Mouse (Mus musculus) ovary, postnatal 36 days (tissue): ENCODE measurements at regions not wholly inside any gene's neighbourhood (a gene's known extent, or its start where the extent isn't known, plus 50 kb on each side); places are given as distances from the start of the nearest gene placed in this dataset.

Experiments used
- DNase-seq: peaks from one replicate; pipeline ENCODE4 v3.0.0; 2022; ENCODE audit warnings: low spot score, mixed read lengths

GRCm38 (mm10) chr10:117896911-117897643 lies 51.2 kb upstream of the Rap1b start:
- DNase-seq = no peak

DNA sequence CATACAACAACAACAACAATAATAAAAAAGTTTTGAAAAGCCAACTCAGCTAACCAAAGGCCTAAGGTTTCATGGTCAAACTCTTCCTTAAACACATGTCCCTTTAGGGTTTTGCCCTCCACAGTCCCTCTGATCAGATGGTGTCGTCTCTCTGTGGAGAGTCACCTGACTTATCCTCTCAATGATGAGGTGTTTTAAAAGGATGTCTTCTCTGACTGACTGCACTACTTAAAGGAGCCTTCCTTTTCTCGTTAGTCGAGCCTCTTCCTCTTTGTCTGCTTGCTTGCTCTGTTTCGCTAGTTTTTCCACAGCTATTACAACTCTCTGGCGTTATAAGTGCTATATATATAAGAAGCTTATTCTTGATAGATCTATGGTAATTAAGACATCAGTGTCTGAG lies 51.9 kb upstream of the Rap1b start:
- no peak for DNase-seq

GRCm38 (mm10) chr10:117898391-117898790 lies 52.6 kb upstream of the Rap1b start:
- no peak for DNase-seq

GRCm38 (mm10) chr10:117899410-117899935 lies 53.6 kb upstream of the Rap1b start:
- no peak for DNase-seq

DNA sequence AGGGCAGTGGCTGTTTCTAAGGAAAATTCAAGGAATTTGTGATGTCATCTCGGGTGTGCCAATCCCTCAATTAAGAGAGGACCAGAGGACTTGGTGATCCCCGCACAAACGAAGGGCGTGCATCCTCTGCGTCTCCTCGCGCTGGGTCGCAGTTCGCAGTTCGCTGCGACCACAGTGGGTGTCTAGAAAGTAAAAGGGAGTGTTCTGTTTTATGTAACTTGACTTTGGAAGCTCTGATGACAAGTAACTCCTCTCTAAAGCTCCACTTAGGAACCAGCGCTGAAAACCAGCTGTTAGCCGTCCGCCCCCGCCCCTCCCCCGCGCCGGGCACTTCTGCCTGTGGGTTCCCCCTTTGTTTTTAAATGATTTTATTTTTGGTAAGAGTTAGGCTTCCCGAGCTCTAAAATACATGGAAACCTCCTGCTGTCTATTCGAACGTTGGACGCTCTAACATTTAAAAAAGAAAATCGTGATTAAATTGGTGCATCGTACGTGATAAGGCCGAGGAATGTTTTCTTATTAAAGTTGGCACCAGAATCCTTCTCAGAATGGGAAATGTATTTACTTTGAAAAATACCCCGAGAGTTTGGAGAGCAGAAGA lies 59.9 kb upstream of the Rap1b start:
- peak; percentile 58 for DNase-seq

DNA sequence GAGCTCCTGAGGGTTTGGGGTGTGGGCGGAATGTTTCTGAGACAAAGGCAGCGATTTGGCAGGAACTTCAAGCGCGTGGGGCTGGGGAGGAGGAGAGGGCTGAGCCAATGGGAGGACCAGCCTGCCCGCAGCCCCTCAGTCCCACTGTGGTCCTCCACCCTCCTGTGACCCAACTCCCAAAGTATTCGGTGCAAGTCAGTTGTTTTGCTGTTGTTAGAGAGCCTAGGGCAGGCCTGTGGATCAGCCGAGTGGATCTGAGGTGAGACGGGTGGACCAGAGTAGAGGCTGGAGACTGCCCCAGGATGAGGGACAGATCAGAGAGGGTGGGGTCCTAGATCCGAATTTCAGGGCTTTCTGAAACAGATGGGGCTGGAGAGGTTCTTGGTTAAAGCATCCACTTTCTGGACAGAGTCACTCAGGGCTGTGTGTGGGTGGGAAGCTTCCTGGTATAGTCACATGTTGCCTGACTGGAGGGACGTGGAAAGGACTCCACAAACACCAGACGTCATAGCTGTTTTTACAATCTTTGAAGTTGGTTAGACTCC lies 60.5 kb upstream of the Rap1b start:
- DNase-seq = peak; percentile 71

GRCm38 (mm10) chr10:117908079-117908675 lies 62.3 kb upstream of the Rap1b start:
- DNase-seq = no peak

DNA sequence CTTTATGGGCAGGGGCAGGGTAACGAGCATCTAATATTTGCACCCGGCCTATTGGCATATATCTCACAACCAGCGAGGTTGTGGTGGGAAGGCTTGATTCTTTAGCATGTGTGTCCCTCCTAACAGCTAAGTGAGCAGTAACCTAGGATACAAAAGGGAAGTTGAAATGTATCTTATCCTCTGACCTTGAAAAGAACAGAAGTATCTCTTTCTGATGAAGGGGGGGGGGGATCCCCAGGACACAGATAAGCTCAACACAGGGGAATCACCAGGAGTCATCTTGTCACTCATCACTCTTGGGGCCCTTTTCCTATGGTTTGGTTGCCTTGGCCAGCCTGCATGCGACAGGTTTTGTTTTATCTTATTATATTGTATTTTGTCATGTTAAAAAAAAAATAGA lies 63.3 kb upstream of the Rap1b start:
- DNase-seq = no peak

DNA sequence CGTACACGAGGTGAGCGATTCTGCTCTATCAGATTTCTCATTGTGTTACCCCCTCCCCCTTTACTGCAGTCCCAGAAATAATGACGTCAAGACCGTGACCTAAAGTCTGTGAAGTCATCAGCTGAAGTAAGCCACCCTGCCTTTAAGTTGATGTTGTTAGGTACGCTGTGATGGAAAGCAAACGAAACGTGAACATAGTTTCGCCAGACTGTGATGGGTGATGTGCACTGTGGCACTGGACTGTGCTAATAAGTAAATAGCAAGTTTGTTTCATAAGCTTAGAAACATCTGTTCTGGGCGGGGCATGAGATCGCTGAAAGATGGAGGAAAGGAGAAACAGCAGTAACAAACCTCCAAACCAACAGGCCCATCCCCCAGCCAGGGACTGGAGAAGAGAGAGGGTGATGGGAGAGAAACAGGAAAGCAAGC lies 64.0 kb upstream of the Rap1b start:
- DNase-seq = no peak

DNA sequence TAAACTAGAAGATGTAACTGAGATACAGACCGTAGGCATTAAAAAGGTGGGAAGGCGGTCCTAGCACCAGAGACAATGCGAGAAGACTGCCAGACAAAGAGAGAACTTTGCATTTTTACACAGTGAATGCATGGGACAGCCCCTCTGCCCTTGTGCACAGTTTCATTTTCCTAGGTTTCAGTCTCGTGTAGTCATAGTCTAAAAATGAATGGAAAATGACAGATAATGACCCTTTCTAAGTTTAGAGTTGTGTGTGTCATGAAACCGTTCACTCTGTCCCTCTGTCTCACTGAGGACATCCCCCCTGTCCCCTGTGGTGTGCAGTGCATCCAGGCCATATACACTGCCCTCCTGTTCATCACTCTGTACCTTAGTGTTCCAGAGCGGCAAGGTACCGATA lies 64.6 kb upstream of the Rap1b start:
- no peak for DNase-seq

DNA sequence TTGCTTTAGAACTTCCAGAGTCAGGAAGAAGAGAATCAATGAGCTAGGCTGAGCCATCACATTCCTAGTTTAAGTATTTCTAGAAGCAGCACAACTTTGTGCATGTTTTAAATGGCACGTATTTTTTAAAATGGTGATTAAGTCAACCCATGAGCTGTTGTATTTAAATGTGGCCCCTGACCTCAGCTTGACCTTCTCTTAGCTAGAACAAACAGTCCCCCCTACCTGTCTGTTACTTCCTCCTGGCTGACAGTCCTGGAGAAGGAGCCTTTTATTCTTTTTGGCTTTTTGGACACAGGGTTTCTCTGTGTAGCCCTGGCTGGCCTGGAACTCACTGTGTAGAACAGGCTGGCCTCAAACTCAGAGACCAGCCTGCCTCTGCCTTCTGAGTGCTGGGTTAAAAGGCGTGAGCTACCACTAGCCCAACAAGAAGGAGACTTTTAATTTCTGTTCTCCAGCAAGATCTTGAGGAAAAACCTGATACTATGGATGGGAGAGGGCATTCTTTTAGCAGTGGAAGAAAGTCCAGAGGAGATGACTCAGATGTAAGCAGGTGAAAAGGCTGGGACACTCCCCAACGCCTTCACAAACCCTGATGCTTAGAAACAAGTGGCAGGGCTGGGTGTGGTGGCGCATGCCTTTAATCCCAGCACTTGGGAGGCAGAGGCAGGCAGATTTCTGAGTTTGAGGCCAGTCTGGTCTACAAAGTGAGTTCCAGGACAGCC lies 69.3 kb upstream of the Rap1b start:
- DNase-seq = no peak

DNA sequence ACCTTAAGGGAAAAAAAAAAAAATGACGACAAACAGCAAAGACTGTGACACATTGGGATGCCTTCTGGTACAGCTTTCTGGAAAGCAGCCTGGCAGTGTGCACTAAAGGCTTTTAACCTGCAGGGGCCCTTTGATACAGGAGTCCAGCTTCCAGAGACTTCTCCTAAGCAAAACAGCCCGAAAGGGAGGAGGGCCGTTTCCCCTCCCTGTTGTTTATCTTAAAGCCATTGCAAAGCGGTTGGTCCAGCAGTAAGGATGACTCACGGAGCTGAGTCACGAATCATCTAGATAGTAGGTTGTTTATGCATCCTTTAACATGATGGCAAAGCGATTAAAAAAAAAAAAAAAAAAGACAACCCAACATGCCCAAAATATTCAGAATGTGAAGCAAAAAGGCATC lies 70.4 kb upstream of the Rap1b start:
- DNase-seq = no peak

DNA sequence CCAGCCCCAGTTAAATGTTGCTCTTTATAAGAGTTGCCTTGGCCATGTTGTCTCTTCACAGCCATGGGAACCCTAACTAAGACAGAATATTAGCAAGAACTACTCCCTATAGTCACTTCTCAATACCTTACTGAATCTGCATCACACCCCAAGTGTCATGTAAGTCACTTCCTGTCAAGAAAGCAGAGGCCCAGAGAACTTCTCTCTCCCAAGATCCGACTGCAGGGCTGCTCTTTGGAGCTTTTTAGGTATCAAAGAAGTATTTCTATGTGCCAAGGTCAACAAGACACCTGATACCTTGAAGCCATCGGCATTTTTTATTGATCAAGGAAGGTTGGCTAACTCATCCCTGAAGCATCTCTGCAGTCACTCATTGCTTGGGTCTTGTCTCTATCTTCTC lies 72.0 kb upstream of the Rap1b start:
- DNase-seq = no peak

- DNase-seq = no peak
These were observed 72.8 kb upstream of the Rap1b start for GRCm38 (mm10) chr10:117918616-117919015.

- DNase-seq = no peak
These were observed 73.5 kb upstream of the Rap1b start for GRCm38 (mm10) chr10:117919186-117919941.

GRCm38 (mm10) chr10:117925186-117925585 lies 79.4 kb upstream of the Rap1b start:
- DNase-seq = no peak

GRCm38 (mm10) chr10:117925611-117926555 lies 80.0 kb upstream of the Rap1b start:
- DNase-seq = no peak

- no peak for DNase-seq
These were observed 83.2 kb upstream of the Rap1b start for GRCm38 (mm10) chr10:117928998-117929397.

DNA sequence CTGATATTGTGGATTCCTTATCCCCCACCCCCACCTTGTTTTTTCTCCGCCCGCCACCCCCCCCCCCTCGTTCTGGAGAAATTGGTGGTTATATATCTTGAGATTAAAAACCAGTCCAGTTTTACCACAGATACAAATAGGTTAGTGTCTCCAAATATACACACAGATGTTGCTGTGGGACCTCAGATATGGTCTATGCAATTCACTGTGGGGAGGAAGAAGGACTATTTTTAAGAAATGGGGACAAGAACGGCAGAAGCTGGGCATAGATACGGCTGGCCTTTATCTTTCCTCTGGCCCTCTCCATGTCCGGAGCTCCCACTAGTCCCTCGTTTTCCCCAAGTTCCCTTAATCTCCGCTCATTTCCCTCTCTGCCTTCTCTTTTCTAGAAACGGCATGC lies 89.0 kb upstream of the Rap1b start:
- no peak for DNase-seq

DNA sequence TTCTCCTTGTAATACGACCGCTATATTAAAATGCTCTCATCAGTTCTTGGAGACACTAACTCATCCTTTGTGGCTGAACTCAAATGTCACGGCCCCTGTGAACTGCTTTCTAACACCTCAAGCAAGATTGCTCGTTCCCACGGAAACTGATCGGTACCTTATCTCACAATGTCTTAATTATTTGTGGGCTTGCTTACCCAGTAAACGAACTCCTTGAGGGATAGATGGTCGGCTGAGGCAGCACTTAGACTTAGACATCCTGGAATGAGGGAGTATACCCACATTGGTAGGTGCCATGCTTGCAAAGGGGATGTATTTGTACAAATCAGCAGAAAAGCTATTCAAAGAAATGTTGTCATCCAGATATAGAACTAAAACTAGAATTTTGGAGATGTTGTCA lies 92.9 kb upstream of the Rap1b start:
- DNase-seq = no peak
